Mouse (Mus musculus) C2C12 (cell line): Measurements from ENCODE around the gene Asb5.

Experiments used
- CEBPB ChIP-seq: IDR thresholded peaks from one replicate; pipeline ENCODE4 v1.6.1; 2011; ENCODE audit warnings: low read depth, mild to moderate bottlenecking, control low read depth, moderate library complexity
- CTCF ChIP-seq: IDR thresholded peaks from one replicate; pipeline ENCODE4 v1.5.1; 2011; ENCODE audit not compliant: control insufficient read depth, insufficient read depth, insufficient read length
- FOSL1 ChIP-seq: IDR thresholded peaks from one replicate; pipeline ENCODE4 v1.8.0; 2011; ENCODE audit warnings: mild to moderate bottlenecking, low read length; ENCODE audit not compliant: poor library complexity, insufficient read depth, severe bottlenecking
- MAX ChIP-seq: IDR thresholded peaks from one replicate; pipeline ENCODE4 v1.6.1; 2011; ENCODE audit warnings: mild to moderate bottlenecking, control low read depth
- MYOD1 ChIP-seq: IDR thresholded peaks from one replicate; pipeline ENCODE4 v1.6.1; 2011; ENCODE audit warnings: low read depth; ENCODE audit not compliant: control insufficient read depth, insufficient read length
- MYOG ChIP-seq: IDR thresholded peaks from one replicate; pipeline ENCODE4 v1.6.1; 2011; ENCODE audit not compliant: control insufficient read depth, insufficient read length; ENCODE audit errors: extremely low read depth

DNA sequence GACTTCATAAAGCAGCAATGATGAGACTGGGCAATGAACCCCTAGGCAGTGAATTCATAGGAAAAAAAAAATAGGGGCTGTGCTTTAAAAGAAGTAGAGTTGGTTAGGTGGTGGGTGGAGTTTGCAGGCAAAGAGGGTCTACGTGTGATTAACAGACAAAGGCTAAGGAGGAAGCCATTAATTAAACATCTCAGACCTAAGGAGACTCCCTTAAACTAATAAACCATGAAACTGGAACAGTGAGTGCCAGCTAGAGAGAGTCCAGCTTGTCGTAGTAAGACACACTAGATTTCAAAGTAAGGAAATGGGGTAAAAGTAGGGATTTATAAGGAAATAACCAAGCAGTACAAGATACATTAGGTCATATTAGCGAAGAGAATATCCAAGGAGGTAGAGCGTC lies 40.9 kb upstream of the Asb5 start:
- TF ChIP-seq CTCF (no peak), CEBPB (no peak), MYOD1 (no peak), FOSL1 (no peak), MYOG (no peak), MAX (no peak)
